Mouse (Mus musculus) kidney, embryonic 16.5 days (tissue): ENCODE measurements around the gene Gabrb1. TPM values are rescaled to one million over a fixed set of nuclear protein-coding genes. Genes with fewer than 3 reads are reported as not detected.

ENCODE experiments used
- ATAC-seq: fragments of 200-750 bp; cut with Nextera tagmentation; 2 replicates; pipeline ENCODE4 v1.8.0; 2017; ENCODE audit warnings: moderate TSS enrichment; ENCODE audit not compliant: low FRiP score, low TSS enrichment
- H3K27ac ChIP-seq: fragments of 300-500 bp; sonication (generic); 2 replicates; pipeline ENCODE4 v1.5.1; 2014; ENCODE audit warnings: low read length
- H3K27me3 ChIP-seq: fragments of 300-500 bp; sonication (generic); 2 replicates; pipeline ENCODE4 v1.6.1; 2014; ENCODE audit warnings: low read length, control low read depth, mixed read lengths; ENCODE audit not compliant: insufficient read depth
- H3K36me3 ChIP-seq: fragments of 300-500 bp; sonication (generic); 2 replicates; pipeline ENCODE4 v1.6.1; 2014; ENCODE audit warnings: low read length, control low read depth, mixed read lengths; ENCODE audit not compliant: insufficient read depth
- H3K4me1 ChIP-seq: fragments of 300-500 bp; sonication (generic); 2 replicates; pipeline ENCODE4 v1.6.1; 2014; ENCODE audit warnings: low read length, control low read depth, mixed read lengths; ENCODE audit not compliant: insufficient read depth
- H3K4me2 ChIP-seq: fragments of 300-500 bp; sonication (generic); replicated peaks from 2 replicates; pipeline ENCODE4 v1.6.1; 2014; ENCODE audit warnings: low read depth, low read length
- H3K4me3 ChIP-seq: fragments of 300-500 bp; sonication (generic); 2 replicates; pipeline ENCODE4 v1.5.1; 2014; ENCODE audit warnings: mild to moderate bottlenecking, low read length
- H3K9ac ChIP-seq: fragments of 300-500 bp; sonication (generic); replicated peaks from 2 replicates; pipeline ENCODE4 v1.6.1; 2014; ENCODE audit warnings: low read length
- H3K9me3 ChIP-seq: fragments of 300-500 bp; sonication (generic); 2 replicates; pipeline ENCODE4 v1.6.1; 2016; ENCODE audit warnings: low read length, control low read depth
- WGBS: fragments of 180-500 bp; shearing (Covaris S2); extraction: QIAGEN DNeasy Blood & Tissue Kit; methylation state at CpG from one replicate; pipeline ENCODE4 v1.1.7; 2014; 5-methylcytosine and 5-hydroxymethylcytosine counted together
- polyA plus RNA-seq: library from polyadenylated mRNA; unstranded; fragments of >200 nt; fragmentation: Nextera tagmentation; extraction: Ambion mirVana; gene quantifications from 2 replicates; pipeline ENCODE4 v1.2.1, GENCODE M21; 2015

The Gabrb1 gene
- polyA plus RNA-seq, 1 experiment from 2014 or later: 0.29 TPM

DNA sequence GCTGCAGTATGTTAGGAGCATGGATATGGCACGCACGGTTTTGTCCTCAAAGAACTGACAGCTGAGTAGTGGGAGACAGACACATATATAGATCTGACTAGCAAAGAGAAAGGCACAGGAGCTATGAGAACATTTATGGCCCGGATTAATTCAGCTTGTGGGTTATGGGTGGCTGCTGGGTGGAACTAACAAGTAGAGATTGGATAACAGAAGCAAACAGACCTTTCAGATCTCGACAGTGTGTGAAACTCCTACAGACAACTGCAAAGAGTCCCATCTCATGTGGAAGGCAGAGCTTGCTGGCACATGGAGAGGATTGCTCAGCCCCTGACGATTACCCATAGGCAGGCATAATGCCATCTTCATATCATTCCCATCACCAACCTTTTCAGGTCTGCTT, 268.4 kb downstream of the Gabrb1 start:
- Histone ChIP-seq H3K9me3 (no peaks in the 10 kb centered on the region), H3K4me1 (no peaks in the 10 kb centered on the region), H3K27ac (no peak overlapping the region), H3K4me3 (no peak overlapping the region), H3K36me3 (no peaks in the 10 kb centered on the region), H3K27me3 (no peaks in the 10 kb centered on the region), H3K9ac (no peak overlapping the region), H3K4me2 (no peak overlapping the region)
- WGBS: 72% methylated on average over 5 of the region's 5 CpGs
- ATAC-seq: no peak

DNA sequence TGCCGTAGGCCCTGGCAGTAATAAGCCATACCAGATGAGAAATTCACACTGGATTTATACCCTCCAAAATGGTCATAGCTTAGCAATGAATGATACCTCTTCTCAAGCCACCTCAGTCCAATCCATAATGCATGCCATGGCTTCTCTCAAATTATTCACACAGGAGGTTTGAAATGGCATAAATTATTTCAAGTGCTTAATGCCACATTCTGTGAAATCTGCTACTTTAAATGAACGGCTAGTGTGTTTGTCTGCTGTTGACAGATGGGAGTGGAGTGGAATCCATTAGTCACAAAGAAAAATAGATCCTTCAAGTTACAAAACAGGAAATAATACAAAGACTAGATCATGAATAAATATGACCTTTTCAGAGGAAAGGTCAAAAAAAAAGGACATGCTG, 272.1 kb downstream of the Gabrb1 start:
- 70% methylated on average over 2 of the region's 2 CpGs for WGBS
- H3K27me3 ChIP-seq: no peaks in the 10 kb centered on the region
- no peak overlapping the region for H3K4me3 ChIP-seq
- H3K4me1 ChIP-seq: no peaks in the 10 kb centered on the region
- no peak overlapping the region for H3K27ac ChIP-seq
- no peak for ATAC-seq
- no peak overlapping the region for H3K9ac ChIP-seq
- no peaks in the 10 kb centered on the region for H3K36me3 ChIP-seq
- H3K4me2 ChIP-seq: no peak overlapping the region
- H3K9me3 ChIP-seq: no peaks in the 10 kb centered on the region

DNA sequence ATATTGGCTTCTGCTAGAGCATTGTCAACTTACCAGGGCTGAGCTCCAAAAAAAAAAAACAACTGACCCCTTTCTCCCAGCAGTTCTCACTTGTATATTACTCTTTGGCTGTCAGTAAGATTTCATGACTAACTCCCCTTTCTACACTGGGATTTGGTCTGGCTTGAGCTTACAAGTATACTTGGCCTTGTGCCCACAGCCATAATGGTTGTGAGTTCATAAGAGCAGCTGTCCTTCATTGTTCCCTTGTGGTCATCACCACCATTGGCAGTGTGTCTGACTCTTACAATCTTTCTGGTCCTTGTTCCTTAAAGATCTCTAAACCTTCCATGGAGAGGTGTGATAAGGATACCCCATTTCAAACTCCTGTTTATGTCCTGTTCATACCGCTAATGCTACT, 293.5 kb downstream of the Gabrb1 start:
- Histone ChIP-seq H3K4me3 (no peak overlapping the region), H3K36me3 (no peaks in the 10 kb centered on the region), H3K9ac (no peak overlapping the region), H3K9me3 (no peaks in the 10 kb centered on the region), H3K27ac (no peak overlapping the region), H3K4me2 (no peak overlapping the region), H3K4me1 (no peaks in the 10 kb centered on the region), H3K27me3 (no peaks in the 10 kb centered on the region)
- 98% methylated on average over 1 of the region's 1 CpGs for WGBS
- no peak for ATAC-seq

DNA sequence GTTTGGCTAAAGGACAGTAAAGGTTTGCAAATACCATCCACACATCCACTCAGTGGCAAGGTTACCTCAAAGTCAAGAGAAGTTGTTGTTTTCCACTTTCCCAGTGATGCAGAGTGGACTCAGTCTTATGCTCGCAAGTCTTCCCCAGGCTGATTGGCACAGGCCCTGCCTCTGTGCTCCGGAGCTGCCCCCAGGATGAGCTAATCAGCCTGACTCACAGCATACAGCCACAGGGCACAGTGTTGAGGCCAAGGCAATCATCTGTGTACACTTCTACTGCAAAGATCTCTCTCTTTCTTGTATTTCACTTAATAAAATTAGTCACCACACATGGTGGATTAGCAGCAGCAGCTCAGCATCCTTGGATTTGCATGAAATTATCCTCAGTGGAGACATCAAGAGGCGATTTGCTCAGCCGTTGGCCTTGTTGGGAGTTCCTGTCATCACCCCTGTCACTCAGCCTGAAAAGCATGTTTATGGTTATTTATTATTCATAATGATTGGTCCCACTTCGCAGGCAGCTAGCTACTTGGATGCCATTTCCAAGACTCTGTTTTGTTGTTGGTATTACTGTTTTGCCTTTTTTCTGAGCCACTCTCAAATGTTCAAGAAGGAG, 297.3 kb downstream of the Gabrb1 start:
- H3K4me3 ChIP-seq: no peak overlapping the region
- 66% methylated on average over 5 of the region's 5 CpGs for WGBS
- no peaks in the 10 kb centered on the region for H3K27me3 ChIP-seq
- ATAC-seq: no peak
- H3K36me3 ChIP-seq: no peaks in the 10 kb centered on the region
- H3K4me2 ChIP-seq: no peak overlapping the region
- H3K9me3 ChIP-seq: no peaks in the 10 kb centered on the region
- no peaks in the 10 kb centered on the region for H3K4me1 ChIP-seq
- no peak overlapping the region for H3K9ac ChIP-seq
- H3K27ac ChIP-seq: no peak overlapping the region

DNA sequence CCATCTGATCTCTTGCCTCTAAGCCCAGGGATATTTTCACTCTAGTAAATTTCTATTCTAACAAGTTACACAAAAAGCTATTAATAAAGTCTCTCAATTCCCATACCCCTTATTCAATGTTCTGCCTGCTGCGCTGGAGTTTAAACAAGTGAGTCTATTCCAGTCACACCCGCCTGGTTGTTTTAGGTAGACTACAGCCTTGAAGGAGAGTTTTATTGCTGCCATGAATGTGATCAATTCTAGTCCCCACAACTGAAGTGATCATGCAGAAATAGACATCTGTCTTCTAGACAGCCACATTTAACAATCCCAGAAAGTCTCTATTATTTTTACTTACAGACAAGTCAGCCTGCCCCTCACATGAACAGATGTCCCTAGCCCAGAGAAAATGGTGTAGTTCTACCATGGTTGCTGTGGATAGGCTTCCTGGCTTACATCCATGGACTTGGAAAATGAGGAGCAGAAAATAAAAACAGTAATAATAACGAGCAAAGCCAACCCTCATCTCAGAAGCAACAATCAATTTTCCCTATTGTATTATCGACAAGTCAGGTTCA, 307.0 kb downstream of the Gabrb1 start:
- Histone ChIP-seq H3K27ac (no peak overlapping the region), H3K9ac (no peak overlapping the region), H3K27me3 (no peaks in the 10 kb centered on the region), H3K4me2 (no peak overlapping the region), H3K4me1 (no peaks in the 10 kb centered on the region), H3K9me3 (no peaks in the 10 kb centered on the region), H3K4me3 (no peak overlapping the region), H3K36me3 (no peaks in the 10 kb centered on the region)
- ATAC-seq: no peak
- WGBS: 84% methylated on average over 4 of the region's 4 CpGs

DNA sequence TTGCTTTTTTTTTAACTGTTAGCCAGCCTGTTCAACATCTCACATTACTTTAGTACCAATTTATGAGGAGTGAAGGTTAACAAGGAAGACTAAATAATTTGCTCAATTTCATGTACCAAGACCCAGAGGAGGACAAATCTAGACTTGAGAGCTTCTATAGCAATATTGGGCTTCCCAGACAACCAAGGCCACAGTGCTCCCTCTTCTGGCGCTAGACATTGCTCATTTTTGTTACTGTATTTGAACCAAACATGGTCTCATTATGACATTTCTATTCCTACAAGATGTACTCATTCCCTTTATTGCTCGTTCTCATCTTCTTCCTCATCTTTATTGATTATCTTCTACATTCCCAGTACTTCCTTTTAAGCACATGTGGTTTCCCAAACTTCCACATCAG, 307.6 kb downstream of the Gabrb1 start:
- Histone ChIP-seq H3K9me3 (no peaks in the 10 kb centered on the region), H3K4me3 (no peak overlapping the region), H3K4me2 (no peak overlapping the region), H3K36me3 (no peaks in the 10 kb centered on the region), H3K4me1 (no peaks in the 10 kb centered on the region), H3K27ac (no peak overlapping the region), H3K9ac (no peak overlapping the region), H3K27me3 (no peaks in the 10 kb centered on the region)
- no peak for ATAC-seq
- WGBS: 70% methylated on average over 2 of the region's 2 CpGs

DNA sequence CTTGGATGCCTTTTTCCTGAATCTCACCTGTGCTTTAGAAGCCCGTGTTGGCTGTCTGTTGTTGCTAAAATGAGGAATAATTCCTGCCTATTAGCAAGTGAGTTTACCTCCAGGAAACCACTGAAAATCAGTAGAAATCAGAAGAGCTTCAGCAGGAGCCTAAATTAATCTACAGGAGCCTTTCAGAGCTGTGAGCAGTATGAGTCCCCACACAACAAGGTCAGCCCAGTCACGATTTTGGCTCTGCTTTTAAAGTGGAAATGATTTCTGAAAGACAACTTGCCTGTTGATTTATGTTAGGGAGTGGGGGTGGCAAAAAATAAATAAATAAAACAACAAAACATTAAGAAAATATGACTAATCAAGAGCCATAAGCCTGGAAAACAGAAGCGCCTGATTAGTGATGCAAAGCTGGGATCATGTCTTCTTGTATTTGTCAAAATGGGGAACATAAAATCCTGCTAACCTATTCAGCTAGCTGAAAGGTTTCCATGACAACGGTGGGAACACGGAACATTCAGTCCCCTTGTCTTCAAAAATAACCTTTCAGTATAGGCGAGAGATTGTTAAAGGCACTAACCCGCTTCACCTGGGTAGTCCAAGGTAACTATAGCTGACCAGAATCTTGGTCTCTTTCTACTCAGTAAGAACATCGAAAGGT, 312.4 kb downstream of the Gabrb1 start:
- H3K27ac ChIP-seq: no peak overlapping the region
- H3K9ac ChIP-seq: no peak overlapping the region
- H3K9me3 ChIP-seq: no peaks in the 10 kb centered on the region
- no peak for ATAC-seq
- H3K4me3 ChIP-seq: no peak overlapping the region
- no peaks in the 10 kb centered on the region for H3K27me3 ChIP-seq
- 77% methylated on average over 8 of the region's 8 CpGs for WGBS
- no peak overlapping the region for H3K4me2 ChIP-seq
- H3K4me1 ChIP-seq: no peaks in the 10 kb centered on the region
- no peaks in the 10 kb centered on the region for H3K36me3 ChIP-seq

DNA sequence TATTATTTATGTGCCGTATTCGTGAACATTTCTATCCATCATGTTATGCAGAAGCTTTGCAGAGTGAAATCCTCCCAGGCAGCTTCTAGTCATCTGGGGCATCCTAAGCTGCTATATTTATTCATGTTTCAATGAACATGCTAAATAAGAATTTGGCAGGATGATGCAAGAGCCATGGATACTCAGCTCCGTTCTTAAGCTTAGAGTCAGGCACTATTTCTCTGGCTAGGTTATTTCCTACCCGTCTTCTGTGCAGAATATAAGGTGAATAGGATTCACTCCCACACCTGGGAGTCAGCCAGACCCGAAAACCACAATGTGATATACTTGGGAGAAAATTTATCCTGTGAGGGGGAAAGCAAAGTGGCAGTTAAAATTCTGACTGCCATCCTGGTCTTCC, 314.9 kb downstream of the Gabrb1 start:
- no peak for ATAC-seq
- H3K27ac ChIP-seq: no peak overlapping the region
- no peak overlapping the region for H3K4me3 ChIP-seq
- WGBS: 73% methylated on average over 5 of the region's 5 CpGs
- H3K9me3 ChIP-seq: no peaks in the 10 kb centered on the region
- H3K36me3 ChIP-seq: no peaks in the 10 kb centered on the region
- H3K9ac ChIP-seq: no peak overlapping the region
- no peak overlapping the region for H3K4me2 ChIP-seq
- H3K4me1 ChIP-seq: no peaks in the 10 kb centered on the region
- no peaks in the 10 kb centered on the region for H3K27me3 ChIP-seq

DNA sequence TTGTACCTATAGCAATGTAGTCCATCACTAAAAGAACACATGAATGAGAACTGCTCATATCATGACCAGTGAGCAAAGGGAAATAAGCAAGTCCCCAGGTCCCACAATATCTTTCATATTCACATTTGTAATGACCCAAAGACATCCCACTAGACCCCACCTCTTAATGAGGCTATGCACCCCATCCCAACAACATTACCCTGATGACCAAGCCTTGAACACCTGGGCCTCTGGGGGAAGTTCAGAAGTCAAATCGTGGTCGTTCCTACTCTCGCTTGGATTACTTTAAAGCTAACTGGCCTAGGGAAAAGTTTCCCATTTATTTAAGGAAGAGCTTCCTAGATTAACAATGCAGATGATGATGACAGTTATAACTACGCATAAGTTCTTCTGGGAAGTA, 318.2 kb downstream of the Gabrb1 start:
- 87% methylated on average over 4 of the region's 4 CpGs for WGBS
- Histone ChIP-seq H3K4me1 (no peaks in the 10 kb centered on the region), H3K4me3 (no peak overlapping the region), H3K4me2 (no peak overlapping the region), H3K9ac (no peak overlapping the region), H3K27ac (no peak overlapping the region), H3K9me3 (no peaks in the 10 kb centered on the region), H3K36me3 (no peaks in the 10 kb centered on the region), H3K27me3 (no peaks in the 10 kb centered on the region)
- no peak for ATAC-seq

DNA sequence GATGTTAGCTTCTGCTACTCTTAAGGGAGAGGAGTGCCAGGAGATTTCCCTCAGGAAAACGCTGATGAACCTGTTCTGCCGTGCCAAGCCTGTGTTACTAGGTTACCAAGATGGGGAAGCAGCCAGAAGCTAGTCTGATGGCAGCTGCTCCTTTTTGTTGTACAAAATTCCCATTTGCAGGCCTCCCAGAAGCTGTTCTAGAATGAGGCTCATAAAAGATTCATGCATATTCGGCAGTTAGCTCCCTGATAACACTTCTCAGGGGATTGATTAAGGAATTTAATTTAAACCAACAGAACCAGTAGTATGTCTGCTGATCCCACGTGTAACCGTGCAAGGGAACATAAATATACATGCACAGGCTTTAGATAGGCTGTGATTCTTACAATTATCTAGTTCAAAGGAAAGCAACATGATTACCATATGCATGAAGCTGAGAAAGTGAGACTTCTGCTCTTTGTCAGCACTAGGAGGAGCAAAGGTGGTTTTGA, 318.7 kb downstream of the Gabrb1 start:
- Histone ChIP-seq H3K4me3 (no peak overlapping the region), H3K36me3 (no peaks in the 10 kb centered on the region), H3K9ac (no peak overlapping the region), H3K4me2 (no peak overlapping the region), H3K9me3 (no peaks in the 10 kb centered on the region), H3K4me1 (no peaks in the 10 kb centered on the region), H3K27ac (no peak overlapping the region), H3K27me3 (no peaks in the 10 kb centered on the region)
- ATAC-seq: no peak
- WGBS: 58% methylated on average over 5 of the region's 5 CpGs
